Mouse (Mus musculus): ENCODE measurements at regions not wholly inside any gene's neighbourhood (a gene's known extent, or its start where the extent isn't known, plus 50 kb on each side); places are given as distances from the start of the nearest gene placed in this dataset.

DNA sequence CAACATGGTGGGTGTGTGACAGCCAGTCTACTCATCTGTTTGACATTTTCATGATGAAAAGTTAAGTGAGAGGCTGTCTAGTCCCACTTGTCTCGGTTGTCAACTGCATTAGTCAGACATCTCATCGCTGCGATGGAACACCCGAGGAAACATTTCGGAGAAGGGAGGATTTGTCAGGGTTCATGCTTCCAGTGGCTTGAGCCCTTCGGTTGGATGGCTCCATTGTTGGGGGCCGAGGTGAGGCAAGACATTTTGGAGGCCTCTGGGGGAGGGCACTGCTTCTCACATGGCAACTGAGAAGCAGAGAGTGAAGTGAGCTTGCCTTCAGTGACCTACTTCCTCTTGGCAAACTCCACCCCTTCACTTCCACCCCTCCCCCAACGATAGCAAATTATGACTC lies 50.7 kb upstream of the Ccdc60 start:
- Histone ChIP-seq H3K27ac (ENCODE audit: insufficient read depth, low read depth) (no peak overlapping the region), H3K4me1 (ENCODE audit: control insufficient read depth in 1 of 2, insufficient read depth in 2 of 2) (no peaks in the 10 kb centered on the region), H3K4me3 (replicated peaks in 1 of 3; ENCODE audit: low read depth in 2 of 3, low read length in 2 of 3, poor library complexity in 1 of 3) (no peak overlapping the region), H3K36me3 (replicated peaks in 1 of 2; ENCODE audit: control insufficient read depth in 1 of 2, insufficient read depth in 1 of 2, low read length in 1 of 2) (no peaks in the 10 kb centered on the region), H3K9me3 (replicated peaks; ENCODE audit: low read length) (peaks cover 72% of the 10 kb centered on the region), H3K79me2 (replicated peaks; ENCODE audit: control insufficient read depth, extremely low read depth, insufficient read depth, poor library complexity, severe bottlenecking) (no peaks in the 10 kb centered on the region), H3K4me2 (ENCODE audit: insufficient read depth, low read depth, poor library complexity, severe bottlenecking) (no peak overlapping the region), H3K9ac (ENCODE audit: insufficient read depth, low read depth) (no peak overlapping the region), H3K27me3 (replicated peaks) (no peaks in the 10 kb centered on the region)
- dilution Hi-C loops (cut with MboI; ENCODE audit: extremely low pct_ligation_motif_present, extremely low pct_unique_long_range_greater_than_20kb, low sequenced_read_pairs) = no loop called here
- in situ Hi-C loops (cut with MboI; ENCODE audit: low pct_ligation_motif_present, low pct_unique_long_range_greater_than_20kb, low sequenced_read_pairs) = no loop called here
- DNase-seq (ENCODE audit: extremely low read depth) = no peak
- TF ChIP-seq BHLHE40 (IDR thresholded peaks at IDR 0.05; ENCODE audit: low read depth, low read length) = no peak
- no peak for TF ChIP-seq NRF1 (IDR thresholded peaks at IDR 0.05; ENCODE audit: low read depth, low read length)
- no peak for TF ChIP-seq CHD1 (IDR thresholded peaks at IDR 0.05; ENCODE audit: low read depth, low read length)
- no peak for TF ChIP-seq UBTF (IDR thresholded peaks at IDR 0.05; ENCODE audit: low read depth, low read length)
- TF ChIP-seq MXI1 (IDR thresholded peaks at IDR 0.05; ENCODE audit: low read depth, low read length) = no peak
- TF ChIP-seq USF1 (IDR thresholded peaks at IDR 0.05; ENCODE audit: low read depth, low read length) = no peak
- no peak for TF ChIP-seq MAX (IDR thresholded peaks at IDR 0.05; ENCODE audit: low read length)
- no peak for TF ChIP-seq E2F4 (IDR thresholded peaks at IDR 0.05; ENCODE audit: insufficient replicate concordance, low read depth, low read length)
- TF ChIP-seq ZMIZ1 (IDR thresholded peaks at IDR 0.05; ENCODE audit: low read depth, low read length) = no peak
